Mouse (Mus musculus) ES-Bruce4 (cell line): ENCODE data around the gene Pde4d.

ENCODE experiments used
- CTCF ChIP-seq: IDR thresholded peaks from one replicate; pipeline ENCODE4 v1.8.1; 2011; ENCODE audit warnings: low read depth, low read length
- POLR2A ChIP-seq: IDR thresholded peaks from one replicate; pipeline ENCODE4 v1.8.1; 2011; ENCODE audit warnings: low read length; ENCODE audit not compliant: insufficient read depth

- TF ChIP-seq CTCF (no peak), POLR2A (no peak)
These were observed 843.3 kb downstream of the Pde4d start for GRCm38 (mm10) chr13:109293011-109293410.
